Mouse (Mus musculus): ENCODE data around the gene Fam92b. TPM values are rescaled to one million over a fixed set of nuclear protein-coding genes. Genes with fewer than 3 reads are reported as not detected.

Fam92b gene
- polyA plus RNA-seq, 1 experiment from 2014 or later: 2.4 TPM

GRCm38 (mm10) chr8:120213229-120213628, 36.0 kb upstream of the Fam92b start:
- Histone ChIP-seq H3K9ac (ENCODE audit: low read length) (no peak overlapping the region), H3K9me3 (replicated peaks; ENCODE audit: control insufficient read depth, low read length) (no peaks in the 10 kb centered on the region), H3K27me3 (replicated peaks; ENCODE audit: control insufficient read depth, insufficient read depth, low read length) (no peaks in the 10 kb centered on the region), H3K4me3 (ENCODE audit: low read depth, low read length) (no peak overlapping the region), H3K27ac (ENCODE audit: low read depth, low read length) (no peak overlapping the region), H3K4me2 (ENCODE audit: low read length) (no peak overlapping the region), H3K4me1 (ENCODE audit: control insufficient read depth, insufficient read depth, low read length) (0 out of 2 replicates have a peak, but pooled peaks cover 4% of the 10 kb centered on the region), H3K36me3 (ENCODE audit: control insufficient read depth, insufficient read depth, low read length) (no peaks in the 10 kb centered on the region)
- DNase-seq (ENCODE audit: low spot score) (no peak), ATAC-seq (no peak)
- WGBS: 95% methylated on average over 3 of the region's 3 CpGs

GRCm38 (mm10) chr8:120212596-120212995, 35.3 kb upstream of the Fam92b start:
- H3K4me3 ChIP-seq (ENCODE audit: low read depth, low read length): no peak overlapping the region
- no peak overlapping the region for H3K9ac ChIP-seq (ENCODE audit: low read length)
- H3K36me3 ChIP-seq (ENCODE audit: control insufficient read depth, insufficient read depth, low read length): no peaks in the 10 kb centered on the region
- H3K4me2 ChIP-seq (ENCODE audit: low read length): no peak overlapping the region
- no peak for DNase-seq (ENCODE audit: low spot score)
- ATAC-seq: no peak
- no peaks in the 10 kb centered on the region for H3K9me3 ChIP-seq (replicated peaks; ENCODE audit: control insufficient read depth, low read length)
- H3K4me1 ChIP-seq (ENCODE audit: control insufficient read depth, insufficient read depth, low read length): 0 out of 2 replicates have a peak, but pooled peaks cover 4% of the 10 kb centered on the region
- WGBS: 89% methylated on average over 7 of the region's 7 CpGs
- no peak overlapping the region for H3K27ac ChIP-seq (ENCODE audit: low read depth, low read length)
- no peaks in the 10 kb centered on the region for H3K27me3 ChIP-seq (replicated peaks; ENCODE audit: control insufficient read depth, insufficient read depth, low read length)

- DNase-seq (ENCODE audit: low spot score): no peak
- WGBS: 11% methylated on average over 4 of the region's 4 CpGs
Measured at GRCm38 (mm10) chr8:120211345-120211744, 34.1 kb upstream of the Fam92b start.

GRCm38 (mm10) chr8:120208113-120208512, 30.8 kb upstream of the Fam92b start:
- no peaks in the 10 kb centered on the region for H3K9me3 ChIP-seq (replicated peaks; ENCODE audit: control insufficient read depth, low read length)
- 81% methylated on average over 11 of the region's 11 CpGs for WGBS
- no peak overlapping the region for H3K4me2 ChIP-seq (ENCODE audit: low read length)
- H3K36me3 ChIP-seq (ENCODE audit: control insufficient read depth, insufficient read depth, low read length): no peaks in the 10 kb centered on the region
- H3K9ac ChIP-seq (ENCODE audit: low read length): no peak overlapping the region
- no peaks in the 10 kb centered on the region for H3K27me3 ChIP-seq (replicated peaks; ENCODE audit: control insufficient read depth, insufficient read depth, low read length)
- H3K27ac ChIP-seq (ENCODE audit: low read depth, low read length): no peak overlapping the region
- H3K4me3 ChIP-seq (ENCODE audit: low read depth, low read length): no peak overlapping the region
- no peak for DNase-seq (ENCODE audit: low spot score)
- ATAC-seq: no peak
- no peaks in the 10 kb centered on the region for H3K4me1 ChIP-seq (ENCODE audit: control insufficient read depth, insufficient read depth, low read length)

More at GRCm38 (mm10) chr8:120211345-120211744, 34.1 kb upstream of the Fam92b start:
- no peak overlapping the region for H3K27ac ChIP-seq (ENCODE audit: low read depth, low read length)
- H3K4me3 ChIP-seq (ENCODE audit: low read depth, low read length): no peak overlapping the region
- H3K27me3 ChIP-seq (replicated peaks; ENCODE audit: control insufficient read depth, insufficient read depth, low read length): no peaks in the 10 kb centered on the region
- no peak overlapping the region for H3K9ac ChIP-seq (ENCODE audit: low read length)
- H3K9me3 ChIP-seq (replicated peaks; ENCODE audit: control insufficient read depth, low read length): no peaks in the 10 kb centered on the region
- no peak overlapping the region for H3K4me2 ChIP-seq (ENCODE audit: low read length)
- H3K36me3 ChIP-seq (ENCODE audit: control insufficient read depth, insufficient read depth, low read length): no peaks in the 10 kb centered on the region
- no peaks in the 10 kb centered on the region for H3K4me1 ChIP-seq (ENCODE audit: control insufficient read depth, insufficient read depth, low read length)
- ATAC-seq: no peak

GRCm38 (mm10) chr8:120207364-120207763, 30.1 kb upstream of the Fam92b start:
- Histone ChIP-seq H3K4me2 (ENCODE audit: low read length) (no peak overlapping the region), H3K27ac (ENCODE audit: low read depth, low read length) (no peak overlapping the region), H3K9ac (ENCODE audit: low read length) (no peak overlapping the region), H3K36me3 (ENCODE audit: control insufficient read depth, insufficient read depth, low read length) (no peaks in the 10 kb centered on the region), H3K9me3 (replicated peaks; ENCODE audit: control insufficient read depth, low read length) (no peaks in the 10 kb centered on the region), H3K4me3 (ENCODE audit: low read depth, low read length) (no peak overlapping the region), H3K4me1 (ENCODE audit: control insufficient read depth, insufficient read depth, low read length) (no peaks in the 10 kb centered on the region), H3K27me3 (replicated peaks; ENCODE audit: control insufficient read depth, insufficient read depth, low read length) (no peaks in the 10 kb centered on the region)
- WGBS: 86% methylated on average over 8 of the region's 8 CpGs
- no peak for DNase-seq (ENCODE audit: low spot score)
- ATAC-seq: no peak

- Histone ChIP-seq H3K36me3 (ENCODE audit: control insufficient read depth, insufficient read depth, low read length) (no peaks in the 10 kb centered on the region), H3K4me3 (ENCODE audit: low read depth, low read length) (no peak overlapping the region), H3K9me3 (replicated peaks; ENCODE audit: control insufficient read depth, low read length) (no peaks in the 10 kb centered on the region), H3K27ac (ENCODE audit: low read depth, low read length) (no peak overlapping the region), H3K4me2 (ENCODE audit: low read length) (no peak overlapping the region), H3K9ac (ENCODE audit: low read length) (no peak overlapping the region), H3K4me1 (ENCODE audit: control insufficient read depth, insufficient read depth, low read length) (no peaks in the 10 kb centered on the region), H3K27me3 (replicated peaks; ENCODE audit: control insufficient read depth, insufficient read depth, low read length) (no peaks in the 10 kb centered on the region)
- ATAC-seq (no peak), DNase-seq (ENCODE audit: low spot score) (no peak)
- WGBS: 88% methylated on average over 9 of the region's 9 CpGs
Measured at GRCm38 (mm10) chr8:120205916-120206315, 28.6 kb upstream of the Fam92b start.

- Histone ChIP-seq H3K27me3 (replicated peaks; ENCODE audit: control insufficient read depth, insufficient read depth, low read length) (no peaks in the 10 kb centered on the region), H3K9me3 (replicated peaks; ENCODE audit: control insufficient read depth, low read length) (0 out of 2 replicates have a peak, but pooled peaks cover under 1% of the 10 kb centered on the region), H3K4me3 (ENCODE audit: low read depth, low read length) (no peak overlapping the region), H3K4me1 (ENCODE audit: control insufficient read depth, insufficient read depth, low read length) (no peaks in the 10 kb centered on the region), H3K4me2 (ENCODE audit: low read length) (no peak overlapping the region), H3K9ac (ENCODE audit: low read length) (no peak overlapping the region), H3K27ac (ENCODE audit: low read depth, low read length) (no peak overlapping the region), H3K36me3 (ENCODE audit: control insufficient read depth, insufficient read depth, low read length) (no peaks in the 10 kb centered on the region)
- ATAC-seq (no peak), DNase-seq (ENCODE audit: low spot score) (no peak)
- WGBS: 73% methylated on average over 7 of the region's 7 CpGs
Measured at GRCm38 (mm10) chr8:120204736-120205360, 27.6 kb upstream of the Fam92b start.

GRCm38 (mm10) chr8:120202546-120202945, 25.3 kb upstream of the Fam92b start:
- H3K27me3 ChIP-seq (replicated peaks; ENCODE audit: control insufficient read depth, insufficient read depth, low read length): no peaks in the 10 kb centered on the region
- H3K9ac ChIP-seq (ENCODE audit: low read length): no peak overlapping the region
- no peak overlapping the region for H3K4me3 ChIP-seq (ENCODE audit: low read depth, low read length)
- WGBS: 84% methylated on average over 3 of the region's 3 CpGs
- H3K4me1 ChIP-seq (ENCODE audit: control insufficient read depth, insufficient read depth, low read length): no peaks in the 10 kb centered on the region
- no peak for ATAC-seq
- H3K27ac ChIP-seq (ENCODE audit: low read depth, low read length): no peak overlapping the region
- H3K4me2 ChIP-seq (ENCODE audit: low read length): no peak overlapping the region
- no peaks in the 10 kb centered on the region for H3K36me3 ChIP-seq (ENCODE audit: control insufficient read depth, insufficient read depth, low read length)
- 0 out of 2 replicates have a peak, but pooled peaks cover 3% of the 10 kb centered on the region for H3K9me3 ChIP-seq (replicated peaks; ENCODE audit: control insufficient read depth, low read length)
- no peak for DNase-seq (ENCODE audit: low spot score)

GRCm38 (mm10) chr8:120201351-120201750, 24.1 kb upstream of the Fam92b start:
- H3K9ac ChIP-seq (ENCODE audit: low read length): no peak overlapping the region
- no peaks in the 10 kb centered on the region for H3K27me3 ChIP-seq (replicated peaks; ENCODE audit: control insufficient read depth, insufficient read depth, low read length)
- H3K4me2 ChIP-seq (ENCODE audit: low read length): no peak overlapping the region
- no peak overlapping the region for H3K27ac ChIP-seq (ENCODE audit: low read depth, low read length)
- DNase-seq (ENCODE audit: low spot score) (no peak), ATAC-seq (no peak)
- H3K4me1 ChIP-seq (ENCODE audit: control insufficient read depth, insufficient read depth, low read length): no peaks in the 10 kb centered on the region
- no peaks in the 10 kb centered on the region for H3K36me3 ChIP-seq (ENCODE audit: control insufficient read depth, insufficient read depth, low read length)
- H3K4me3 ChIP-seq (ENCODE audit: low read depth, low read length): no peak overlapping the region
- 0 out of 2 replicates have a peak, but pooled peaks cover 3% of the 10 kb centered on the region for H3K9me3 ChIP-seq (replicated peaks; ENCODE audit: control insufficient read depth, low read length)
- WGBS: 82% methylated on average over 6 of the region's 6 CpGs

Data from forebrain, embryonic 14.5 days (tissue).